Mouse (Mus musculus) MEL (cell line): ENCODE measurements around the gene Srsf2. TPM values are rescaled to one million over a fixed set of nuclear protein-coding genes. Genes with fewer than 3 reads are reported as not detected.

ENCODE experiments used
- DNase-seq: peaks from one replicate; pipeline ENCODE4 v3.0.0; 2011; ENCODE audit warnings: low read depth, low spot score
- H3K27ac ChIP-seq: 2 replicates; pipeline ENCODE4 v1.5.1; 2012; ENCODE audit warnings: low read depth, mild to moderate bottlenecking, control low read depth, low read length, moderate library complexity; ENCODE audit not compliant: control insufficient read depth
- H3K27me3 ChIP-seq, 2 experiments: fragments of 150-350 bp in 1 of 2; sonication (generic) in 1 of 2; 2 replicates each; pipeline ENCODE4 v1.6.1; 2012; ENCODE audit warnings: low read length in 2 of 2, mild to moderate bottlenecking in 2 of 2, improper control_type of control experiment in 1 of 2, moderate library complexity in 1 of 2; ENCODE audit not compliant: insufficient read depth in 2 of 2, control insufficient read depth in 1 of 2
- H3K36me3 ChIP-seq, 2 experiments: 2 replicates each; pipeline ENCODE4 v1.6.1; 2012 to 2014; ENCODE audit warnings: low read length in 2 of 2, improper control_type of control experiment in 1 of 2, inconsistent platforms in 1 of 2, mild to moderate bottlenecking in 1 of 2; ENCODE audit not compliant: insufficient read depth in 2 of 2, control insufficient read depth in 1 of 2
- H3K4me1 ChIP-seq, 2 experiments: fragments of 150-350 bp in 1 of 2; sonication (generic) in 1 of 2; 2 replicates each; pipeline ENCODE4 v1.6.1; 2012; ENCODE audit warnings: low read length in 2 of 2, improper control_type of control experiment in 1 of 2, mild to moderate bottlenecking in 1 of 2; ENCODE audit not compliant: insufficient read depth in 2 of 2, control insufficient read depth in 1 of 2
- H3K4me3 ChIP-seq, 2 experiments: fragments of 150-350 bp in 1 of 2; sonication (generic) in 1 of 2; 2 replicates each; pipeline ENCODE4 v1.5.1; 2012; ENCODE audit warnings: low read depth in 2 of 2, low read length in 2 of 2, mild to moderate bottlenecking in 2 of 2, moderate library complexity in 2 of 2, control low read depth in 1 of 2, improper control_type of control experiment in 1 of 2; ENCODE audit not compliant: control insufficient read depth in 1 of 2, insufficient read depth in 1 of 2
- H3K79me2 ChIP-seq: 2 replicates; pipeline ENCODE4 v1.6.1; 2012; ENCODE audit warnings: mild to moderate bottlenecking, low read length, moderate library complexity; ENCODE audit not compliant: control insufficient read depth, poor library complexity, insufficient read depth
- H3K9ac ChIP-seq: 2 replicates; pipeline ENCODE4 v1.6.1; 2012; ENCODE audit warnings: low read depth, mild to moderate bottlenecking, control low read depth, low read length, moderate library complexity; ENCODE audit not compliant: control insufficient read depth, poor library complexity, severe bottlenecking
- H3K9me3 ChIP-seq: fragments of 150-350 bp; sonication (generic); replicated peaks from 2 replicates; pipeline ENCODE4 v1.6.1; 2012; ENCODE audit warnings: mild to moderate bottlenecking, low read length, improper control_type of control experiment, moderate library complexity; ENCODE audit not compliant: insufficient read depth
- CHD2 ChIP-seq: IDR thresholded peaks from 2 replicates; pipeline ENCODE4 v1.6.1; 2011; ENCODE audit warnings: low read length, improper control_type of control experiment
- CTCF ChIP-seq, 3 experiments: IDR thresholded peaks in 2 of 3; conservative IDR thresholded peaks in 1 of 3; 2 replicates each; pipeline ENCODE4 v1.5.1; 2011 to 2012; ENCODE audit warnings: low read length in 3 of 3, low read depth in 2 of 3, mild to moderate bottlenecking in 2 of 3, improper control_type of control experiment in 1 of 3, inconsistent platforms in 1 of 3, mixed read lengths in 1 of 3, moderate library complexity in 1 of 3; ENCODE audit not compliant: control insufficient read depth in 1 of 3, insufficient read depth in 1 of 3, poor library complexity in 1 of 3, severe bottlenecking in 1 of 3
- E2F4 ChIP-seq: IDR thresholded peaks from 2 replicates; pipeline ENCODE4 v1.6.1; 2011; ENCODE audit warnings: low read depth, low read length, improper control_type of control experiment, borderline replicate concordance
- EP300 ChIP-seq, 2 experiments: IDR thresholded peaks; 2 replicates each; pipeline ENCODE4 v1.6.1; 2011; ENCODE audit warnings: improper control_type of control experiment in 2 of 2, low read length in 2 of 2, low read depth in 1 of 2, mild to moderate bottlenecking in 1 of 2
- ETS1 ChIP-seq: IDR thresholded peaks from 2 replicates; pipeline ENCODE4 v1.6.1; 2012; ENCODE audit warnings: low read depth, mild to moderate bottlenecking, inconsistent platforms, low read length, improper control_type of control experiment, moderate library complexity
- GABPA ChIP-seq: IDR thresholded peaks from 2 replicates; pipeline ENCODE4 v1.6.1; 2012; ENCODE audit warnings: low read depth, mild to moderate bottlenecking, inconsistent platforms, low read length, improper control_type of control experiment, moderate library complexity
- GATA1 ChIP-seq: IDR thresholded peaks from 2 replicates; pipeline ENCODE4 v1.6.1; 2011; ENCODE audit warnings: low read depth, low read length, improper control_type of control experiment
- HCFC1 ChIP-seq: IDR thresholded peaks from 2 replicates; pipeline ENCODE4 v1.6.1; 2012; ENCODE audit warnings: low read depth, mild to moderate bottlenecking, inconsistent platforms, low read length, improper control_type of control experiment, moderate library complexity
- JUND ChIP-seq: IDR thresholded peaks from 2 replicates; pipeline ENCODE4 v1.6.1; 2011; ENCODE audit warnings: low read depth, mild to moderate bottlenecking, improper control_type of control experiment, low read length
- KAT2A ChIP-seq: conservative IDR thresholded peaks from 2 replicates; pipeline ENCODE4 v1.6.1; 2012; ENCODE audit warnings: low read depth, low read length, improper control_type of control experiment, inconsistent platforms
- MAX ChIP-seq: IDR thresholded peaks from 2 replicates; pipeline ENCODE4 v1.6.1; 2011; ENCODE audit warnings: low read length, improper control_type of control experiment
- MAZ ChIP-seq: IDR thresholded peaks from 2 replicates; pipeline ENCODE4 v1.6.1; 2012; ENCODE audit warnings: low read depth, mild to moderate bottlenecking, inconsistent platforms, low read length, improper control_type of control experiment
- MEF2A ChIP-seq: IDR thresholded peaks from 2 replicates; pipeline ENCODE4 v1.6.1; 2014; ENCODE audit warnings: low read depth, mild to moderate bottlenecking, inconsistent platforms, low read length, improper control_type of control experiment; ENCODE audit not compliant: poor library complexity, insufficient replicate concordance, severe bottlenecking; ENCODE audit errors: extremely low read depth
- MXI1 ChIP-seq: IDR thresholded peaks from 2 replicates; pipeline ENCODE4 v1.6.1; 2011; ENCODE audit warnings: mild to moderate bottlenecking, low read depth, low read length, improper control_type of control experiment
- MYC ChIP-seq: IDR thresholded peaks from 2 replicates; pipeline ENCODE4 v1.6.1; 2011; ENCODE audit warnings: low read depth, mild to moderate bottlenecking, low read length, improper control_type of control experiment, moderate library complexity
- NRF1 ChIP-seq: IDR thresholded peaks from 2 replicates; pipeline ENCODE4 v1.6.1; 2014; ENCODE audit warnings: low read depth, mild to moderate bottlenecking, inconsistent platforms, low read length, improper control_type of control experiment, moderate library complexity; ENCODE audit not compliant: poor library complexity, insufficient read depth, severe bottlenecking
- POLR2A ChIP-seq, 2 experiments: IDR thresholded peaks; 2 replicates each; pipeline ENCODE4 v1.6.1; 2011 to 2012; ENCODE audit warnings: low read length in 2 of 2, mild to moderate bottlenecking in 2 of 2, control low read depth in 1 of 2, improper control_type of control experiment in 1 of 2, low read depth in 1 of 2, moderate library complexity in 1 of 2; ENCODE audit not compliant: control insufficient read depth in 1 of 2, insufficient read depth in 1 of 2, poor library complexity in 1 of 2
- POLR2AphosphoS2 ChIP-seq: IDR thresholded peaks from 2 replicates; pipeline ENCODE4 v1.6.1; 2011; ENCODE audit warnings: low read length, improper control_type of control experiment
- POLR2AphosphoS5 ChIP-seq: IDR thresholded peaks from 2 replicates; pipeline ENCODE4 v1.6.1; 2012; ENCODE audit warnings: low read depth, borderline replicate concordance, mild to moderate bottlenecking, inconsistent platforms, low read length, moderate library complexity, mixed read lengths
- RCOR1 ChIP-seq: IDR thresholded peaks from 2 replicates; pipeline ENCODE4 v1.6.1; 2012; ENCODE audit warnings: low read depth, mild to moderate bottlenecking, inconsistent platforms, low read length, improper control_type of control experiment
- SIN3A ChIP-seq: IDR thresholded peaks from 2 replicates; pipeline ENCODE4 v1.6.1; 2012; ENCODE audit warnings: low read length, improper control_type of control experiment, inconsistent platforms
- SMC3 ChIP-seq: IDR thresholded peaks from 2 replicates; pipeline ENCODE4 v1.6.1; 2011; ENCODE audit warnings: low read depth, low read length, improper control_type of control experiment
- TAL1 ChIP-seq: IDR thresholded peaks from 2 replicates; pipeline ENCODE4 v1.6.1; 2012; ENCODE audit warnings: mild to moderate bottlenecking, inconsistent platforms, low read length, moderate library complexity, mixed read lengths
- TBP ChIP-seq: IDR thresholded peaks from 2 replicates; pipeline ENCODE4 v1.8.0; 2011; ENCODE audit warnings: low read depth, low read length, improper control_type of control experiment
- UBTF ChIP-seq: IDR thresholded peaks from 2 replicates; pipeline ENCODE4 v1.6.1; 2012; ENCODE audit warnings: low read depth, mild to moderate bottlenecking, inconsistent platforms, low read length, improper control_type of control experiment, moderate library complexity, borderline replicate concordance; ENCODE audit not compliant: insufficient read depth
- USF1 ChIP-seq: IDR thresholded peaks from 2 replicates; pipeline ENCODE4 v1.6.1; 2014; ENCODE audit warnings: low read depth, mild to moderate bottlenecking, inconsistent platforms, low read length, improper control_type of control experiment, moderate library complexity
- USF2 ChIP-seq, 2 experiments: IDR thresholded peaks; 2 replicates each; pipeline ENCODE4 v1.6.1; 2011 to 2012; ENCODE audit warnings: improper control_type of control experiment in 2 of 2, low read length in 2 of 2, borderline replicate concordance in 1 of 2, inconsistent platforms in 1 of 2, low read depth in 1 of 2, mild to moderate bottlenecking in 1 of 2; ENCODE audit not compliant: insufficient read depth in 1 of 2
- ZC3H11A ChIP-seq: IDR thresholded peaks from 2 replicates; pipeline ENCODE4 v1.6.1; 2012; ENCODE audit warnings: low read depth, mild to moderate bottlenecking, inconsistent platforms, low read length, improper control_type of control experiment
- ZKSCAN1 ChIP-seq: IDR thresholded peaks from 2 replicates; pipeline ENCODE4 v1.6.1; 2012; ENCODE audit warnings: low read depth, mild to moderate bottlenecking, inconsistent platforms, low read length, improper control_type of control experiment, moderate library complexity
- ZNF384 ChIP-seq: IDR thresholded peaks from 2 replicates; pipeline ENCODE4 v1.6.1; 2012; ENCODE audit warnings: low read depth, mild to moderate bottlenecking, inconsistent platforms, low read length, improper control_type of control experiment
- polyA plus RNA-seq, 2 experiments: library from polyadenylated mRNA; stranded (reverse) in 1 of 2; unstranded in 1 of 2; fragments of >175 nt in 1 of 2; fragments of >200 nt in 1 of 2; gene quantifications; 2 replicates each; pipeline versions ENCODE4 v1.2.1 to v1.2.4; 2012; ENCODE audit warnings: low replicate concordance in 2 of 2, low read depth in 1 of 2; ENCODE audit not compliant: insufficient read length in 2 of 2, insufficient read depth in 1 of 2, missing spikeins in 1 of 2
- total RNA-seq: library from RNA; depleted of rRNA; stranded (reverse); fragments of 300-350 nt; gene quantifications from 2 replicates; pipeline ENCODE4 v1.2.3, GENCODE M21; 2012

The Srsf2 gene
- total and polyA plus RNA-seq, 3 experiments: 257 to 1,128 (median 453) TPM

DNA sequence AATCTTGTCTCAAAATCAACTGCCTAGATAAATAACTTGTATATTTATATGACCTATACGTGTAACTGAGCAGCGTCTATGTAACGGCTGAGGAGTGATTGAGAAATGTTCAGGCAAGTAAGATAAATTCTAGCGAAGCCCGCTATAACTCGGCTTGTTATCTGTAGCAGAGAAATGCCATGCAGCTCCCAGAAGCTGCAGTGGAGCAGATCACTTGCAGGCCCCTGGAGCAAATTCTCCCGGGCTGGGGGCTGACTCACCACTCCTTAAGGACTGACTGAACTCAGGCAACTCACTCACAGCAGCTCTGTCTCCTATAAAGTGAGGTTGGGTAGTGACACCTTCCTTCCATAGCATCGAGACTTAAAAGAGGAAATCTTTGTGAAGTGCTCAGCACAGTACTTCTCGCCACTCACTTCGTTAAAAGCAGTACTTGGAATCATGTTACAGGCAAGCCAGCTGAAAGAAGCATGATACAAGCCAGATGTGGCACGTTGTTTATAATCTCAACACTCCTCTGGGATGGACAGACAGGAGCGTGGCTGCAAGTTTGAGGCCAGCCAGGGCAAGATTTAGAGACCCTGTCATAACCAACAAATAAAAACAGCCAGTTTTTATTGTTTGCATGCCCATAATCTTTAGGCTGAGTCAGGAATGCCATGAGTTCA lies 4.4 kb upstream of the Srsf2 start:
- DNase-seq: peak; percentile 86
- Histone ChIP-seq H3K4me1 (peaks cover 6 to 12% of the 10 kb centered on the region in 2 experiments), H3K36me3 (peaks cover 0 to 22% of the 10 kb centered on the region in 2 experiments; a peak in 2 of 4 replicates), H3K9ac (peak overlapping the region; percentile 44), H3K9me3 (no peaks in the 10 kb centered on the region), H3K79me2 (peaks cover 24% of the 10 kb centered on the region), H3K27me3 (no peaks in the 10 kb centered on the region), H3K4me3 (peak overlapping the region; percentile 30 to 37), H3K27ac (peak overlapping the region; percentile 69)
- TF ChIP-seq ZNF384 (no peak), KAT2A (no peak), MEF2A (no peak), HCFC1 (peak; percentile 51; the same call in 1 of the 2 replicates), CTCF (IDR thresholded peaks at IDR 0.05 in 2 of 3, conservative IDR thresholded peaks at IDR 0.05 in 1 of 3; ENCODE audit: control insufficient read depth in 1 of 3, insufficient read depth in 1 of 3, low read depth in 2 of 3, low read length in 3 of 3, poor library complexity in 1 of 3, severe bottlenecking in 1 of 3) (no peak), USF2 (IDR thresholded peaks at IDR 0.05; ENCODE audit: borderline replicate concordance in 1 of 2, insufficient read depth in 1 of 2, low read depth in 1 of 2, low read length in 2 of 2) (no peak), JUND (no peak), RCOR1 (no peak), ZKSCAN1 (no peak), TAL1 (peak; percentile 34; the same call in 1 of the 2 replicates), GATA1 (peak; percentile 75), MAX (0 out of 2 replicates have a peak, but pooled peaks have one; percentile 38), USF1 (no peak), MXI1 (peak; percentile 22), GABPA (no peak), NRF1 (no peak), CHD2 (no peak), SIN3A (peak; percentile 59; the same call in 1 of the 2 replicates), ZC3H11A (no peak), TBP (peak; percentile 55; the same call in 1 of the 2 replicates), POLR2AphosphoS2 (no peak), SMC3 (no peak), UBTF (no peak), POLR2A (IDR thresholded peaks at IDR 0.05; ENCODE audit: control insufficient read depth in 1 of 2, insufficient read depth in 1 of 2, low read depth in 1 of 2, low read length in 2 of 2, poor library complexity in 1 of 2) (peak in 1 of 2 experiments; percentile 35; a peak in 1 of 4 replicates), MAZ (no peak), MYC (peak; percentile 70), POLR2AphosphoS5 (no peak), E2F4 (no peak), ETS1 (0 out of 2 replicates have a peak, but pooled peaks have one; percentile 40), EP300 (IDR thresholded peaks at IDR 0.05; ENCODE audit: low read depth in 1 of 2, low read length in 2 of 2) (peak in 1 of 2 experiments; percentile 42; a peak in 1 of 4 replicates)
